In genomic region chr6:72566044-72566443, GRCm38 (mm10) we compare ENCODE assay signal across 8 mouse cellular contexts. TPM values are rescaled to one million over a fixed set of nuclear protein-coding genes. Genes with fewer than 3 reads are reported as not detected.
DNase-seq lines count a peak whose midpoint lies in the region; ATAC-seq lines count a peak whose summit lies in the region.

No protein-coding gene starts in this region.

- no peaks in the 10 kb centered on the region for H3K27me3 ChIP-seq in embryonic facial prominence, embryonic 13.5 days
- no peaks in the 10 kb centered on the region for H3K27me3 ChIP-seq in kidney, embryonic 14.5 days (ENCODE audit: control insufficient read depth, insufficient read depth, low read length)
- no peaks in the 10 kb centered on the region for H3K27me3 ChIP-seq in limb, embryonic 15.5 days

- H3K27ac ChIP-seq in embryonic facial prominence, embryonic 13.5 days = no peak overlapping the region
- no peak overlapping the region for H3K27ac ChIP-seq in kidney, embryonic 14.5 days (ENCODE audit: low read depth, low read length)
- H3K27ac ChIP-seq in limb, embryonic 15.5 days = no peak overlapping the region

- DNase-seq in 3T3-L1 (ENCODE audit: low read depth, low spot score) = peak; percentile 96
- peak; percentile 83 to 90 for DNase-seq in adrenal gland, postnatal 36 days
- DNase-seq in heart, adult 9 months (ENCODE audit: low spot score in 2 of 2) = peak; percentile 74 to 88
- DNase-seq in spleen, postnatal 36 days (ENCODE audit: low spot score in 2 of 2) = peak; percentile 74 to 79

- H3K9ac ChIP-seq in embryonic facial prominence, embryonic 13.5 days = no peak overlapping the region
- H3K9ac ChIP-seq in kidney, embryonic 14.5 days (ENCODE audit: low read depth, low read length) = no peak overlapping the region
- H3K9ac ChIP-seq in limb, embryonic 15.5 days = no peak overlapping the region

- H3K36me3 ChIP-seq in embryonic facial prominence, embryonic 13.5 days = peaks cover 17% of the 10 kb centered on the region; the same call in 1 of the 2 replicates
- no peaks in the 10 kb centered on the region; the same call in 1 of the 2 replicates for H3K36me3 ChIP-seq in kidney, embryonic 14.5 days (ENCODE audit: control insufficient read depth, insufficient read depth, low read length)
- H3K36me3 ChIP-seq in limb, embryonic 15.5 days = peaks cover 11% of the 10 kb centered on the region; the same call in 1 of the 2 replicates

- H3K4me1 ChIP-seq in embryonic facial prominence, embryonic 13.5 days = peaks cover 12% of the 10 kb centered on the region
- H3K4me1 ChIP-seq in kidney, embryonic 14.5 days (ENCODE audit: control insufficient read depth, insufficient read depth, low read length) = peaks cover 9% of the 10 kb centered on the region; the same call in 1 of the 2 replicates
- H3K4me1 ChIP-seq in limb, embryonic 15.5 days = peaks cover 19% of the 10 kb centered on the region

- ATAC-seq in embryonic facial prominence, embryonic 13.5 days (ENCODE audit: insufficient number of reproducible peaks, insufficient read depth, low FRiP score, low TSS enrichment, low read depth) = peak; percentile 34; the same call in 1 of the 2 replicates
- peak; percentile 68 for ATAC-seq in kidney, embryonic 14.5 days (ENCODE audit: low FRiP score, low TSS enrichment)
- ATAC-seq in limb, embryonic 15.5 days (ENCODE audit: insufficient number of reproducible peaks, low FRiP score, low TSS enrichment, low read depth) = peak; percentile 59
- ATAC-seq in monocyte, adult 5-6 weeks (replicated peaks; ENCODE audit: insufficient number of reproducible peaks, low FRiP score, low TSS enrichment, poor library complexity, severe bottlenecking) = peak; percentile 83

- 3% methylated on average over 4 of the region's 4 CpGs for WGBS in embryonic facial prominence, embryonic 13.5 days
- WGBS in kidney, embryonic 14.5 days = 6% methylated on average over 4 of the region's 4 CpGs
- 3% methylated on average over 4 of the region's 4 CpGs for WGBS in limb, embryonic 15.5 days

- no peaks in the 10 kb centered on the region for H3K9me3 ChIP-seq in embryonic facial prominence, embryonic 13.5 days
- H3K9me3 ChIP-seq in kidney, embryonic 14.5 days (ENCODE audit: control insufficient read depth, low read length) = no peaks in the 10 kb centered on the region
- no peaks in the 10 kb centered on the region for H3K9me3 ChIP-seq in limb, embryonic 15.5 days

- H3K4me2 ChIP-seq in embryonic facial prominence, embryonic 13.5 days = no peak overlapping the region
- H3K4me2 ChIP-seq in kidney, embryonic 14.5 days (replicated peaks; ENCODE audit: low read depth, low read length) = no peak overlapping the region
- no peak overlapping the region for H3K4me2 ChIP-seq in limb, embryonic 15.5 days

- H3K4me3 ChIP-seq in embryonic facial prominence, embryonic 13.5 days = no peak overlapping the region
- H3K4me3 ChIP-seq in kidney, embryonic 14.5 days (ENCODE audit: low read length) = no peak overlapping the region
- no peak overlapping the region for H3K4me3 ChIP-seq in limb, embryonic 15.5 days

RNA-seq across cellular contexts. Expression of gene Capg, which starts 21.9 kb away (rescaled TPM):
- total RNA-seq in adrenal gland, postnatal 36 days (2021) = 10 to 100 TPM; 41.3 to 45.5 TPM
- polyA plus RNA-seq in embryonic facial prominence, embryonic 13.5 days (2015; fragmentation: Nextera tagmentation; extraction: Ambion mirVana) = 58.2 and 64.3 TPM in 2 replicates
- polyA plus RNA-seq in kidney, embryonic 14.5 days (2014; fragmentation: Nextera tagmentation; extraction: Ambion mirVana) = 63.8 and 66.6 TPM in 2 replicates
- polyA plus RNA-seq in limb, embryonic 15.5 days (2015; fragmentation: Nextera tagmentation; extraction: Ambion mirVana) = 123 and 127 TPM in 2 replicates
- 54.4 to 71.6 TPM (median 54.8 TPM) in 3 replicates for total RNA-seq in monocyte, adult 5-6 weeks (2017)

RNA-seq across cellular contexts. Expression of gene Elmod3, which starts 32.2 kb away (rescaled TPM):
- 10 to 100 TPM; 16.0 to 17.4 TPM for total RNA-seq in adrenal gland, postnatal 36 days (2021)
- 16.1 and 17.5 TPM in 2 replicates for polyA plus RNA-seq in embryonic facial prominence, embryonic 13.5 days (2015; fragmentation: Nextera tagmentation; extraction: Ambion mirVana)
- 10.4 and 15.0 TPM in 2 replicates for polyA plus RNA-seq in kidney, embryonic 14.5 days (2014; fragmentation: Nextera tagmentation; extraction: Ambion mirVana)
- 18.2 and 18.8 TPM in 2 replicates for polyA plus RNA-seq in limb, embryonic 15.5 days (2015; fragmentation: Nextera tagmentation; extraction: Ambion mirVana)
- 7.6 to 8.8 TPM (median 8.0 TPM) in 3 replicates for total RNA-seq in monocyte, adult 5-6 weeks (2017)

RNA-seq across cellular contexts. Expression of gene Retsat, which starts 32.2 kb away (rescaled TPM):
- total RNA-seq in adrenal gland, postnatal 36 days (2021) = 100 to 1,000 TPM; 295 to 376 TPM
- polyA plus RNA-seq in embryonic facial prominence, embryonic 13.5 days (2015; fragmentation: Nextera tagmentation; extraction: Ambion mirVana) = 12.6 and 14.1 TPM in 2 replicates
- polyA plus RNA-seq in kidney, embryonic 14.5 days (2014; fragmentation: Nextera tagmentation; extraction: Ambion mirVana) = 14.7 and 20.1 TPM in 2 replicates
- 16.3 and 17.3 TPM in 2 replicates for polyA plus RNA-seq in limb, embryonic 15.5 days (2015; fragmentation: Nextera tagmentation; extraction: Ambion mirVana)
- total RNA-seq in monocyte, adult 5-6 weeks (2017) = 2.9 to 10.9 TPM (median 6.6 TPM) in 3 replicates

RNA-seq across cellular contexts. Expression of gene Sh2d6, which starts 44.5 kb away (rescaled TPM):
- under 1 TPM in 1 of 2 experiments, not detected in 1; 0.40 TPM for total RNA-seq in adrenal gland, postnatal 36 days (2021)
- polyA plus RNA-seq in embryonic facial prominence, embryonic 13.5 days (2015; fragmentation: Nextera tagmentation; extraction: Ambion mirVana) = 0.31 TPM in 1 of 2 replicates, not detected in the other
- polyA plus RNA-seq in kidney, embryonic 14.5 days (2014; fragmentation: Nextera tagmentation; extraction: Ambion mirVana) = not detected in 2 replicates
- 0.17 and 0.36 TPM in 2 replicates for polyA plus RNA-seq in limb, embryonic 15.5 days (2015; fragmentation: Nextera tagmentation; extraction: Ambion mirVana)
- 0.75 TPM in 1 of 3 replicates, not detected in the others for total RNA-seq in monocyte, adult 5-6 weeks (2017)

RNA-seq across cellular contexts. Expression of gene Tgoln1, which starts 50.8 kb away (rescaled TPM):
- 100 to 1,000 TPM; 222 to 238 TPM for total RNA-seq in adrenal gland, postnatal 36 days (2021)
- 21.9 and 24.5 TPM in 2 replicates for polyA plus RNA-seq in embryonic facial prominence, embryonic 13.5 days (2015; fragmentation: Nextera tagmentation; extraction: Ambion mirVana)
- polyA plus RNA-seq in kidney, embryonic 14.5 days (2014; fragmentation: Nextera tagmentation; extraction: Ambion mirVana) = 22.5 and 39.6 TPM in 2 replicates
- 25.6 and 25.8 TPM in 2 replicates for polyA plus RNA-seq in limb, embryonic 15.5 days (2015; fragmentation: Nextera tagmentation; extraction: Ambion mirVana)
- total RNA-seq in monocyte, adult 5-6 weeks (2017) = 123 to 195 TPM (median 136 TPM) in 3 replicates
